Mouse (Mus musculus) CD4-positive, CD25-positive, alpha-beta regulatory T cell, adult 4 months (primary cell): Measurements from ENCODE around the gene Bmt2. TPM values are rescaled to one million over a fixed set of nuclear protein-coding genes. Genes with fewer than 3 reads are reported as not detected.
A peak's percentile ranks its signal among the peaks of the same experiment; 100 is the strongest.

Source experiments
- ATAC-seq: one replicate; pipeline ENCODE4 v1.8.0; 2017
- polyA plus RNA-seq, 2 experiments: library from polyadenylated mRNA; unstranded; fragments of 100-300 nt; shearing (Covaris generic); gene quantifications; one replicate each; pipeline ENCODE4 v1.2.1; 2017

Bmt2 gene
- polyA plus RNA-seq, 2 experiments from 2014 or later: 7.6 to 10.7 TPM

GRCm38 (mm10) chr6:13614568-13614967 is 63.2 kb downstream of the Bmt2 start:
- ATAC-seq: peak; percentile 56

DNA sequence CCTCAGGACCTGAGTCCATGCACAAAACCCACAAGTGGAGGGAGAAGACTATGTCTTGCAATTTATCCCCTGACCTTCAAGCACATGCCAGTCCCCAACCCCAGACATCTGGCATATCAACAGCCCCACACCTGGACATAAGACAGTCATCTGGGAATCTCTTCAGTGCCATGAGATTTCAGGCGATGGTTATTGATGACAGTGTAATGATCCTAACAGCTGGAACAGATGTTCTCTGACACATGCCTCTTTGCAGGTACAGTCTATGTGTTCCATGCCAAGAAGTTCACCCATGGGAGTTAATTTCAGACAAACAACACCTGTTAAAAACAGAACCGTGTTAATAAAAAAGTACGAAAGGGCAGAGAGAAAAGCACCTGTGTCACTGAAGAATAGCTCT is 64.1 kb downstream of the Bmt2 start:
- ATAC-seq: no peak

- no peak for ATAC-seq
These were observed 66.9 kb downstream of the Bmt2 start for GRCm38 (mm10) chr6:13610869-13611268.

DNA sequence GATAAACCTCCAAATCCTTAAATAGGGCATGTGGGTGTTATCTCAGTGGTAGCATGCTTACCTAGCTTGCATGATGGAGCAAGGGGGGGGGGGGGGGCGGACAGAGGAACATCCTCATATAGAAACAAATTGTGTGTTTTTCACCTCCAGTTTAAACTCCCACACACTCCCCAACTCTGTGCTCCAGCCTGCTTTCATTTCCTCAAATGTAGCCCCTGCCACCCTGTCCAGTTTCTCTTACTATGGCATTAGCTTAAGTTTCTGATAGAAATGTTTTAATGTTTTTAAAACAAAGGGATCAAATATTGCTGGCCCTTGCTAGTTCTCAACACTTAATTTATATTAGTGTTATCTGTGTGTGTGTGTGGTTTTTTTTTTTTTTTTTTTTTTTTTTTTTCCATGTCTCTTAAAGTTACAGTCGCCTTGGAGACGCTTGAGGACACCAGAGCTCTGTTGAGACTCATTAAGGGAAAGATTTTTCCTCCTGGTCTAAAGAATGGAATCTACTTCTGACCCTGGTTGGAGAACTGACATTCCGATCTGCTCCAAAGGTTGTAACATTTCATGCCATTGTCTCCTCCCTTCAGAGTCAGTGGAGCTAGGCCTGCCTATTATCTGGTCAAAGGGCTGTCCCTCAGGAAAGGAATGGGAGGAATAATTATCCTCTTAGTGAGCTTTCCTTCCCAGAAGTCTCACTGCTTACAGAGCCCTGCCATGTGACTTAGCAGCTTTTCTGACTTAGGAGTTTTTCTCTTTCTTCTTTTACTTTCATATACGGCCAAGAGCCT is 68.2 kb downstream of the Bmt2 start:
- no peak for ATAC-seq

- peak; percentile 89 for ATAC-seq
These were observed 69.9 kb downstream of the Bmt2 start, which contains the start of gene Tmem168 for GRCm38 (mm10) chr6:13607621-13608493. TSS of gene Tmem168 (minus strand) at chr6:13608100.

DNA sequence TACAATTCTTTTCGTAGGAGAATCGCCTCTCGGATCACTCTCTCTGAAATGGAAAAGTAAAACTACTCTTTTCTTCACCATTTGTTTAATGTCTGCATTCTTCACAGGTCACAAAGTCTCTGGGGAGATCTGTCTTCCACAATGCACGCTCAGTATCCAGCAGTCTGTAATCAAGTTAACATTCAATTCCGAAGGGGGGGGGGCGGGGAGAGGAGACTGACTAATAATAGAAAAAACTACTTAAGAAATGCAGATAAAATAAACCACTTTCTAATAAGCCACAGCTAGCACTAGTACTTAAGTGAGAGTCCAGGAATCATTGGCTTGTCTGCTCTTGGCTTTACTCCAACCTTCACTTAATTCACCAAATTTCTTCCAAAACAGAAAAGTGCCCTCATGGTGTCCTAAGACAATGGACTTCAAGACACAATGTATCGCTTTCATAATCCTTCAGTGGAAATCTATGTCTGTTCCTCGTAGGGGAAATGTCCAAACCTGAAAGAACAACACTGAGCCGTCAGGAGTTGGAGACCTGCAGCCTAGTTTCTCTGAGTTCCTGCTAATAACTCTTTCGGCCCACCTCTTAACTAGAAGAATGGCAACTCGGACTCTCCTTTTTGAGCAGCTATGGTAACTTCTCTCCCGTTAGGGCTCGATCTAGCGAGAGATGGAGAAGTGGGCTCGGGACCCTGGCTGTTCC is 70.7 kb downstream of the Bmt2 start:
- ATAC-seq: peak; percentile 12

GRCm38 (mm10) chr6:13606394-13606793 is 71.4 kb downstream of the Bmt2 start:
- ATAC-seq: no peak

GRCm38 (mm10) chr6:13603134-13603533 is 74.6 kb downstream of the Bmt2 start:
- ATAC-seq: no peak

GRCm38 (mm10) chr6:13601587-13601986 is 76.2 kb downstream of the Bmt2 start:
- ATAC-seq: no peak

DNA sequence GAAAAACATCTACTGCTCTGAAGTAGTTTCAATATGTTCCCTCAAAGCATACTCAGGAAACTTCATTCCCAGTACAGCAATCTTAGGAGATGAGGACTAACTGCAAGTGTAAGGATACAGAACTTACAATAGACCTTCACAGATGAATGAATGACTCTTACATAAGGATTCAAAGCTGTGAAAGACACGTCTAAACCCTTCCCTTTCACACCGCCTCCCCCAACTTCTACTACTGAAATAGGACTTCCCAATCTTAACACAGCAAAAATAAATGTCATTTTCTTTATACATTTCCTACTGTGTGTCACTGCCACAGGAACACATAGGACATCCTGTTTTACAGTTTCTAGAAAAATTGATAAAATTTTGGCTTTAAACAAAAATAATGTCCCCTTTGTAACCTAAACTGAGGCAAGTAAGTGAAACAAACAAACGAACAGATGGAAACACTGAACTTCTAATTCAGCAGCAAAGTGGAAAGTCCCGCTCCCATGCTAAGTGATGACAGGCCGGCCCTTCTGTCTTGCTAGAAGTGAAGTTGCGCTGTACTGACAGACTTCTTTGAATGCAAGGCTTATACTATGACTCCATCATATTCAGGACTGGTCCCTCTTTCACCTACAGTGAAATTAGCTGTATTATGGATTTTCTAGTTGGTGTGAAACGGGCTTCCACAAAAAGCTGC is 79.4 kb downstream of the Bmt2 start:
- ATAC-seq: peak; percentile 51

DNA sequence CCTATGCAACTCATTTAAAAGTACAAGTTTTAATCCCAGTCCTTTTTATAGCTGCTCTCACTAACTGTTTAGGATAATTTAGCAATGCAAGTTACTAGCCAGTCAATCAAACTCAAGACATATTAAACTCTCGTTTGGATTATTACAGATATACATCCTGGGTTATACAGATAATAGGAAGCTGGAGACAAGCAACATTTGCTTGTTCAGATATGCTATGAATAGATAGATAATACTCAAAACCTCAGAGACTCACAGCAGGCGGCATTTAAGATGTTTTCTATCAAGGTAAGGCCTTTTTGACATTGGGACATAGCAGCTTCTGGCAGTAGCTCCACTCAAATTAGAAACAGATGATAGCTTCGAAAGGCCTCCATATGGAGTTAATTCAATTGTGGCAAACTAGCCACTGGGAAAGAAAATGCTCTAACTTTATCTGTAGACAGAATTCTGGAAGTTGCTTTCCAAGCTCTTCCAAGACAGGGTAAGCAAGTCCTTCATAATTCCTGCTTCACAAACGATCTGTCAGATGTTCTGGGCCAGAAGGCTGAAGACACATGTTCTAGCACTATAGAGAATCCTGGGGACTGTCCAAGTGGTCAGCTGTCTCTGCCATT is 84.9 kb downstream of the Bmt2 start:
- ATAC-seq: no peak

DNA sequence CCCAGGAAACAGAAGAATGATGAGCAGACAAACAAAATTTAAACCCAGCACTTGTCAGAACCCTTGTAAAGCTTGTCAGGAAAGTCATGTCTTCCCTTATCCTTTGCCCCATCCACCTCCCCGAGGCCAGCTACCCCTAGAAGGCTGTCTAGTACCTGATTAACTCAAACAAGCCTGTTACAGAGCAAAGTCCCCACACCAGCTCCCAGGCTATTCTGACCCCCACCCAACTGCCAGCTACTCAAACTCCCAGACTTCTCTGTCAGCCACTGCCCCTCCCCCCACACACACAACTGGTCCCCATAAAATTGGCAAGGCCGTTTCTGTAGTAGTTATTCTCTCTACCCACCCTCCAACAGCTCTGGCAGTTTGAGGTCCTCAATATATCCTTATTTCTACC is 91.2 kb downstream of the Bmt2 start:
- ATAC-seq: no peak

- no peak for ATAC-seq
These were observed 91.6 kb downstream of the Bmt2 start for GRCm38 (mm10) chr6:13586154-13586553.

DNA sequence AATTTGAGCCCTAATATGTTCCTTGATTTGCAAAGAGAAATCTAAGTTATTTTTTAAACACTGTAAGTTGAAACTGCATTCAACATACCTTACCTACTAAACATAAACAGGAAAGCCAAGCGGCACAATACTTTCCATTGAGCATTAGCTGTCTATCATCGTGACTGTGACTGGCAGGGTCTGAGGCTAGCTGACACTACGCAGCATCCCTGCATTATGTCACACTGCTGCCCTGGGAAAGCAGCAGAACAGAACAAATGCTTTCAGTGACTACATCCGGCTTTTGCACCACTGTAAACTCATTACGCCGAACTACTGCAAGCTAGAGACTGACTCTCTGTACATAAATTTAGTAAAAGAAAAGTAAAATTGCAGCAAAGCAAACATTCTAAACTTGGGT is 93.0 kb downstream of the Bmt2 start:
- peak; percentile 68 for ATAC-seq

GRCm38 (mm10) chr6:13582075-13582474 is 95.7 kb downstream of the Bmt2 start:
- peak; percentile 42 for ATAC-seq

Other genes with a start within 250 kb of the Bmt2 start
- gene Tmem168, start 69.9 kb downstream of the Bmt2 start, polyA plus RNA-seq: 10 to 100 TPM; 37.1 to 43.5 TPM
- gene Gpr85, start 162.0 kb upstream of the Bmt2 start, polyA plus RNA-seq: under 1 TPM in 1 of 2 experiments, not detected in 1; 0.28 TPM
- gene 2610001J05Rik, start 193.6 kb upstream of the Bmt2 start, polyA plus RNA-seq: 10 to 100 TPM; 82.6 to 88.4 TPM